Mouse (Mus musculus): Measurements from ENCODE around the gene Gse1.
A peak's percentile ranks its signal among the peaks of the same experiment; 100 is the strongest.

Gene Gse1

GRCm38 (mm10) chr8:120212596-120212995, 15.7 kb upstream of the Gse1 start:
- DNase-seq (ENCODE audit: low read depth): no peak

DNA sequence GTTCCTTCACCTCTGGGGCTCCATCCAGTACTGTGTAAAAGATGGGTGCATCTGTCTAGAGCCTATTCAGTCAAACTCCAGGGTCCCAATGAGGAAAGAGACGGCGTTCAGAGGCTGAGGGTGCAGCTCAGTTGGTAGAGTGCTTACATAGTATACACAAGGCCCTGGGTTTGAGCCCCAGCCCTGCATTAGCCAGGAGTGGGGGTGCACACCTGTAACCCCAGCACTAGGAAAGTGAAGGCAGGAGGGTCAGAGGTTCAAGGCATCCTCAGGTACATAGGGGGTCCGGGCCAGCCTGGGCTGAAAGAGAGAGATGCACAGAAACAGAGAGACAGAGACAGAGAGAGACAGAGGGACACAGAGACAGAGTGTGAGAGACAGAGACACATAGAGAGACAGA, 15.0 kb upstream of the Gse1 start:
- DNase-seq (ENCODE audit: low read depth): no peak

DNA sequence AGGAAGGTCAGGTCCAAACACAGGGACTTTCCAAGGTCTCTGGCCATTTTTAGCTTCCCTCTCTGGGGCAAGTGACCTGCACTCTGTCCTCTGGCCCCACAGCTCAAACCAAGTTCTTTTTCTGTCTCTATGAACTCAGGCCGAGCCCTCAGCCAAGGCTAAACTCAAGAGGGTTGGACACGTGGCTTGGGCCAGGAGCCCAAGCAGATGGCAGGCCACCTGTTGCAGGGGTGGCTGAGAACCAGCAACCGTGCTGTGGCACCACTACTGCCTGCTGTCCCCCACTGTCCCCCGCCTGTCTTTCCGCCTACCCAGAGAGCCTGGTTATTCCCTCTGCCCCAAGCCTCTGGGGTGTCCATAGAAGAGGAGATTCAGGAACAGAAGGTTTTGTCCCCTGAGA, 14.3 kb upstream of the Gse1 start:
- DNase-seq (ENCODE audit: low read depth): no peak

GRCm38 (mm10) chr8:120215416-120216141, 12.7 kb upstream of the Gse1 start:
- peak; percentile 80 for DNase-seq (ENCODE audit: low read depth)

DNA sequence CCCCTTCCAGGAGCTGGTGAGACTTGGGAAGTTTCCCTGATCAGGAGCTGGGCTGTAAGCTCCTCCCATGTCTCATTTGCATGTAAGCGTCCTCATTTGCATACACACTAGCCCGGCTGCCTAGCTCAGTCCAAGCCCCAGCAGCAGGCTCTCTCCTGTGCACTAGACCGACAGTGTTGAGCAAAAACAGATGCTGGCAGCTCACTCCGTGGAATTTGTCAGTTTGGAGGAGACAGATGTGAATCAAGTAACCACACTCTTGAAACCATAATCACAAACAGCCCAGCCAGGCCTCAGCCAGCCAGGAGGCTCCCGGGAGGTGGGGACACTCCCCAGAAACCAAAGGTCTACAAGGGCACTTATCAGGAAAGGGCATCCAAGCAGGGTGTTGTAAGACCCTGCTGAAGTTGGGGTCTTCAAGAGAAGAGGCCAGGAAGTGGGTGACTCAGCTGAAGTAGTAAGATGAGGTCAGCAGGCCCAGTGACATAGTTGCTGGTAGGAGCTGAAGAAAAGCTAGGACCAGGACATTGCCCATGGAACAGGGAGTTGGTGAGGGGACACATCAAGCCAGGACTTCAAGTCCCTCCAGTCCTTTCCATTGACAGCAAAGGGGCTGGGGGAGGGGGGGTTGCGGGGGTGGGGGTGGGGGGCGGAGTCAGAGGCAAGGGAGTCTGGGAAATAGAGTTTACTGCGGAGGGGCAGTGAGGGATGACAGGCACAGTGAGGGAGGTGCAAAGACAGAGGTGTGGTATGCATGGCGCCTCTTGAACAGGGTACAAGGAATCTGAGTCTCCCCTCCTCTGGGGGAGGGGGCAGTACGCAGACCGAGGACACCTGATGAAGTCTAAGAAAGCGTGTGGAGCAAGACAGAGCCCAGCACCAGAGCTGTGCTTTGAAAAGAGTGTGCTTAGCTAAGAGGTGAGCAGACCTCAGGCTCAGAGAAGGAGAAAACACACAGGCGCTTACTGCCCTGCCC, 11.1 kb upstream of the Gse1 start:
- DNase-seq (ENCODE audit: low read depth): peak; percentile 95

- no peak for DNase-seq (ENCODE audit: low read depth)
Observed at GRCm38 (mm10) chr8:120222548-120222947, 5.7 kb upstream of the Gse1 start.

DNA sequence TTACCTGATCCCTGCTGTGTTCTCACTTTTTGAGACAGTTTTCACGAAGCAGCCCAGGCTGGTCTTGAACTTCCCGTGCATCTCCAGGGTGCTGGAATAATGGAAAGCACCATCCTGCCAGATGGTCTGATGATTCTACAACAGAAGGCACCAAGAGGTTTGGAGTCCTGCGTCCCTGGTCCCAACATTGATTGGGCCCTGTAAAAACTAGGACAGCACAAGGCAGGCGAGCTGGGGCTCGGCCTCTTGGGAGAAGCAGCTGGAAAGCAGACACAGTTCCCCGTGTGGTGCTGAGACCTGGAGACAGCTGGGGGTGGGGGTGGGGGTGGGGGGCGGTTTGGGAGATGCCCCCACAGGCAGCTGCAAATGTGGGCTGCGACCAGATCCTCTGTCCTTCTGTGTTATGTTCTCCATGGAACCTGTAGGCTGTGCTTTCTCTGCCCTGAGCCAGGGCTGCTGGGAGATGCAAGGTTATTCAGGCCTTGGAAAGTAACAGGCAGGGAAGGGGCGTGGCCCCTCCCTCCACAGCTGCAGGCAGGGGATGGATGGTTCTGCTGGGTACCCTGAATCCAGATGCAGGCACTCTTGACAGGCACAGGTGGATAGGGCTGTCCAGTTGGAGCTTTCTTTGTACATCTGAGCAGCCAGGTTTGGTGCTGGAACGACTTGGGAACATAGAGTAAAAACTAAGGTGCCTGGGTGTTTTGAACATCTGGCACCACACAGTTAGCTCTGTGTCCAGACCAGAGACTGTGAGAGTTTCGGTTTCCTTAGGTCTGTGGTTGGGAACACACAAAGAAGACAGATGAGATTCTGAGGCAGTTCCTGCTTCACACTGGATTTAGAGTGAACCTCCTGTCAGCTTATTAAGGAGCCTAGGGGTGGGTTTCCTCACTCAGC, 3.5 kb upstream of the Gse1 start:
- no peak for DNase-seq (ENCODE audit: low read depth)

GRCm38 (mm10) chr8:120225421-120226151, 2.7 kb upstream of the Gse1 start:
- DNase-seq (ENCODE audit: low read depth): no peak

DNA sequence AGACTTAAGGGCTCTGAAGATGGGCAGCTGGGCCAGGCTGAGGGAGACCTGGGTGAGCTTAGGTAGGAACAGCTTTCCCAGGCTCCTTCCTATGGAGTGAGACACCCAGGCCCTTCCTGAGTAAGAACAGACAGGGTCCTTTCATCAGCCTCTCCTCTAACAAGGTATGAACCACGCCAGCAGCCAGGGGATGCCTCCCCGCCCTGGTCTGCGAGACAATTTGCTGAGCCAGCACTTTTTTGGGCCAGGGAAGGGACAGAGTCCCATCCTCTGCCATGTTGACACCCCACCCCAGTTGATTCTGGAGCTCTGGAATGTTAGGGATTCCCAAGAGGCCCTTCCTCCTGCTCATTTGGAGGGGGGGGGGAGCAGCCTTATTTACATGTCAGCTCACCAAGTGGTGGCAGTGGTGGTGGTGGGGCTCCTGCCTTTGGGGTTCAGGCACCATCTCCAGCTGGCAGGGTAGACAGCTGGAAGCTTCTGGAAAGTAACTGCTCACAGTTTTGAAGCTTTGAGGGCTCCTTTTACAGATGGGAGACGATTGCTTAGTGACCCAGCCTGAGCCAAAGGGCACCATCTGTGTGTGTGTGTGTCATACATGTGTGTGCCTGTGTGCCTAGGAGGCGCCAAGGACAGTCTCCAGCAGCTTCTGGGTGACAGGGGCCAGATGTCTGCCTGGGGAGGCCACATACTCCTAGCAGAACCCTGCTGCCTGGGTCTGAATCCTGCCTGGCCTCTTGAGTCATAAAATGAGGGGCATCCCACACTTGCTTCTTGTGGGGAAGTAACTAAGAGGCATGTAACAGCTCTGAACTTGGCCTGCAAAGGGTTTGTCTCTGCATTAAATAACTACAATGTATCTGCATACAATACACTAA, 1.3 kb upstream of the Gse1 start:
- no peak for DNase-seq (ENCODE audit: low read depth)

DNA sequence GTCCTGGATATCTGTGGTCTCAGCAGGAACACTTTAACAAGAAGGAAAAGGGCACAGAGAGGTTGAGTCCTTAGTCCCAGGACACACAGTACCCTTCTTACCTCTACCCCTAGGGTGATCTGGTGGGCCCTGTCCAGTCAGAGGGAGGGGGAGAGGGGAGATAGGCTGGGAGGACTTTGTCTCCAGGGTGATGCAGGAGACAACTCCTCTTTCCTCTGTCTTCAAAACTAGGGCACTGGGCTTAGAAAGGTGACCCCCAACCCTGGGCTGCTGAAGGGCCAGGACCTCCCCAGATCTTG, 729 bp upstream of the Gse1 start:
- no peak for DNase-seq (ENCODE audit: low read depth)

DNA sequence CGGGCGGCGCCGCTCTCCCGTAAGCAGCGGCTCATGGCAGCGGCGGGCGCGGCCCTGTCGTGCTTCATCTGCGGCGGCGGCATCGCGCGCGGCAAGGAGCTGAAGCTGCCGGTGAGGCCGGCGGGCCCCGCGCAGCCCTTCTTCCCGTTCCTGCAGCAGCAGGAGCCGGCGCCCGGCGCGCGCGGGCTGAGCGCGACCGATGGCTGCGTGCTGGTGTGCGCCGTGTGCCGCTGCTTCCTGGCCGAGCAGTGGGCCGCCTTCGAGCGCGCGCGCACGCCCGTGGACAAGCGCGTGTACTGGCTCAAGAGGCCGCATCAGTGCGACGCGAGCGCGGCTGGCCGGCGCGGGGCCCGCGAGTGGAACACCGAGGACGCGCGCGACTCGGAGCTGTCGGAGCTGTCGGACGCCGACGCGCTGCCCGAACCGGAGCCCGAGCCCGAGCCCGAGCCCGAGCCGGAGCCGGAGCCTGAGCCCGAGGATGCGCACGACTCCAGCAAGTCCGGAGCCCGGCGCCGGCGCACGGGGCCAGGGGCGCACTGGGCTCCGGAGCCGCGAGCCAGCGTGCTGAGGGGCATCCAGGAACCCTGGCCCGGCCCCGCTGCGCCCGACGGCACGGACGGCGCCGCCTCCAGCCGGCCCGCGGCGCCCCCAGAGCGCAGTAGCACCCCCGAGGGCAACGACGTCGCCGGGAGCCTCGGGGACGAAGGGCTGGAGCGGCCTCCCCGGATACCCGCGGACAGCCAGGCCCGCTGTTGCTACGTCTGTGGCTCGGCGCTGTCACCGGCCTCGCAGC, 721 bp downstream of the Gse1 start:
- no peak for DNase-seq (ENCODE audit: low read depth)

DNA sequence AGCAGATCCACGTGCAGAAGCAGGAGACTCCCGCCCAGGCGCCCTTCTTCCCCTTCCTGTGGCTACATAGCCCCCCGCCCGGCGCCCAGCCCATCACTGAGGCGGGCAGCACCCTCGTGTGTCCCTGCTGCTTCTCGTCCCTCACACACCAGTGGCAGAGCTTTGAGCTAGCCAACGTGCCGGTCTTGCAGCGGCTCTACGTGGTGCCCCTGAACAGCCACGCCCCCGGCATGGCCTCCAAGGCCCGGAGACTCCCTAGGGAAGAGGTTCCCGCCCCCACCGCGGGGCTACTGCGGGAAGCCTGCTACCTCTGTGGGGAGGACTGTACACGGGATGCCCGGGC, 1.3 kb downstream of the Gse1 start:
- no peak for DNase-seq (ENCODE audit: low read depth)

DNA sequence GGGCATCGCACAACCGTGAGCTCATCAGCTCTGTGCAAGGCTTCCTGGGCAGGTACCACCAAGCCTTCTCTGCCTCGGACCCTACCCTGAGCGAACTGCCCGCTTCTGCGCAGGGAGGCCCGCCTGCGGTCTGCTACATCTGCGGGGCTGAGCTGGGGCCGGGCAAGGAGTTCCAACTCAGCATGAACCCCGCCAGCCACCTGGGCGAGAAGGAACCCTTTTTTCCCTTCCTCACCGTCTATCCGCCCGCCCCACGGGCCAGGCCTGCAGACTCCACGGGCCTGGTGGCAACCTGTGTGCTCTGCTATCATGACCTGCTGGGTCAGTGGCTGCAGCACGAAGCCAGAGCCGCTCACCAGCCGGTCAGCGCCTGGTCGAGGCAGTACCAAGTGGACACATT, 1.8 kb downstream of the Gse1 start:
- no peak for DNase-seq (ENCODE audit: low read depth)

DNA sequence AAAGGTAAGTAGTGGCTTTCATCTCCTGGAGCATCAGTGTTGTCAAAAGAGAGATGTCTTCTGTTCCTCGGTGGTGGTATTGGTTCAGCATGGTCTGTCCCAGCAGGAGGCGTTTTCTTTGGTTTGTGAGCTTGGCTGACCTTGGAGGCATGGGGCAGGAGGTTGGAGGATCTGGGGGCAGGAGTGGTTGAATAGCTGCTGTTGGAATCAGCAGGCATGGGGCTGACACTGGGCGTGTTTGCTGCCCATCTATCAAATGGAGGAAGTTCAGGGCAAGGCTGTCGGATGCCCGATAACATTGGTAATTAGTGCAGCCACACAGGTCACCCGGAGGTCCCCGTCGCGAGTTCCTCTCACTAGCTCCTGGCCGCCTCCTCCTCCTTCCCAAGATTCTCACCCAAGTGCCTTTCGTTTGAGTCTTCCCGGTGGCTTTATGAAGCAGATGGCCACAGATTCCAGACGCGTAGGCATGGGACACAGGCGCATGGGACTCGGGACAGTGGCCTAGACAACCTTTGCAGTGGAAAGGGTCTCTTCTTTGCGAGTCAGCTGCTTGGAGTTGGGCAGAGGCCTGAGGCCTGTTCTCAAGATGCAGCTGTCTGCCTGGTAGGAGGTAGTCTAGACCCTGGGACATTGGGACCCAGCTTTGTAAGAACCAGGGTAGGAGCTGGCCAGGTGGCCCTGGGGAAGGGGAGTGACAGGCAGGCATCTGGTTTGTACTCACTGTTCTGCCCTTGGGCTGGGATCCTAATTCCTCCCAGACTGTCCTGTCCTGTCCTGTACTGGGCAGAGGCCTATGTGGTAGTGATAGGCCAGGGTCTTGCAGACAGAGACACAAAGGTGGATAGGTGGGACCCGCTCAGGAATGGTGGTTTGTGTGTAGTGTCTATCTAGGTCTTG, 2.7 kb downstream of the Gse1 start:
- no peak for DNase-seq (ENCODE audit: low read depth)

DNA sequence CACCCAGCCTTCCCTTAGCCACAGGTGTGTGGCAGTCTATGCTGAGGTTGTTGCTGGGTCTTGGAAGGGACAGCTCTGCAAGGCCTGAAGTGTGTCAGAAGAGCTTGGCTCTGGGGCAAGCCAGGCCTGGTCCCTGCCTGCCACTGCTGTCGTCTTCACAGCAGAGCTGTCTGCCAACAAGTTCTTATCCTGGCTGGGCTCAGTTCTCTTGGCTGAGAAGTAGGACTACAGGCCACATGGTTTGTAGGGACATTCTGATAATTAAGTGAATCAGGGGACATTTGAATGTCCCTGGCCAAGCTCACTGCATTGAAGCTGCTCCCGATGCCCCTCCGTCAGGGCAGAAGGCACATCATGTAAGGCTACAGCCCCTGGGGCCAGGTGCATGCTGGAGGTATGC, 3.6 kb downstream of the Gse1 start:
- DNase-seq (ENCODE audit: low read depth): no peak

DNA sequence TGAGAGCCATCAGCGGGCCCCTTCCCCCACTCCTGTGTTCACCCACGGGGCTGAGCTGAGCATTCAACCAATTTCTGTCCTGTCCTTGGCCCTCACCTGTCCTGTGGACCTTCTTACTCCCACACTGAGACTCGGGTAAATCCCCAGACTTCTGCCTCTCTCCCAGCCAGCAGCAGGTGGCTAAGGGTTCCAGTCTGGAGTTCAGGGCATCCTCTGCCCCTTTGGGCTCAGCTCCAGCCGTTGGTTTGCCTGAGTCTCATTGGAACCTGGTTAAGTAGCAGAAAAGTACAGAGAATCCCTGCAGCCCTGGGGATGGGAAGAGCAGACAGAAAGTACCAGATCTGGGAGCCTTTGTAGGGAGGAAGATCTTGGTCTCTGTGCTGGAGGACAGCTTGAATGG, 4.1 kb downstream of the Gse1 start:
- no peak for DNase-seq (ENCODE audit: low read depth)

DNA sequence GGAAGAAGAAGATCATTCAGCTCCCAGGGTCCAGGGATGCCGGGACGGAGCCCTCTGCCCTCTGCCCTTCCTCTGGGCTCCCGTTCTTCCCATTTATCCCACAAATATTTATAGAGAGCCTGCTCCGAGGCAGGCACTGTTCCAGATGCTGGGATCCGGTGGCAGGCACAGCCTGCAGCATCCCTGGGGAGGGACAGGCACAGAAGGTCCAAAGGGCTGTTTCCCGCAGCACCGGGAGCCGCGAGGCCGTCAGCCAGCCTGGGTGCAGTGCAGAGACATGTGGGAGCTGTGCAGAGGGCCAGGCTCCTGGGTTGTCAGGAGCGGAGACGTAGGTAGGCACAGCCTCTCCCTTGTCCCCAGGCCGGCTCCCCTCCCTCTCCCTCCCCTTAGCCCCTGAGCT, 4.7 kb downstream of the Gse1 start:
- DNase-seq (ENCODE audit: low read depth): no peak

- DNase-seq (ENCODE audit: low read depth): no peak
Observed at GRCm38 (mm10) chr8:120234457-120234856, 6.2 kb downstream of the Gse1 start.

DNA sequence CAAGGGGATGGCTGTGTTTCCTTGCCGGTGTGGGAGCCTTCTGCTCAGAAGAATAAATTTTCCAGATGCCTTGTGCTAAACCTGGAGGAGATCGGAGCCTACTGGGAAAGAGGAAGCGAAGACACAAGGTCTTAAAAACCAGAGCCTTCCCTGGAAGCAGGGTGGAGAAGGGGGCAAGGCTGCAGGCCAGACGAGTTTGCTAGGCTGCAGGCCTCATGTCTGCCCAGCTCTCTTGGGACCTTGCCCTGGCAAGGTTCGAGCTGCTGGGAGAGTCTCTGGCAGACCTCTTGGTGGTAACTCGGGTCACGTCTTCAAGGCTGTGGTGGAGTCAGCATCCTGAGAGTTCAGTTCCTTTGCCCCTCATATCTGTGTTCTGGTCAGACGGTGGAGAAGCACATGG, 6.6 kb downstream of the Gse1 start:
- DNase-seq (ENCODE audit: low read depth): no peak

Data from fibroblast of lung, adult 2 months (primary cell).